29 mouse cellular contexts compared by ENCODE assay signal in genomic region chr12:41118358-41118757, GRCm38 (mm10).
"Had no signal": no experiment of that assay in that cellular context is flagged by ENCODE, and none has a peak within 500 bp of the region (broad histone marks: within the 10 kb centered on the region; RNA-seq: fewer than 3 reads in every experiment).

No protein-coding gene starts in this region.

- H3K9me3 ChIP-seq: heart, embryonic 10.5 days; heart, embryonic 12.5 days; heart, embryonic 13.5 days; heart, embryonic 15.5 days; hindbrain, embryonic 12.5 days; hindbrain, embryonic 13.5 days; hindbrain, embryonic 15.5 days; intestine, embryonic 15.5 days; kidney, embryonic 15.5 days had no signal

- H3K9ac ChIP-seq: heart, embryonic 12.5 days; heart, embryonic 13.5 days; heart, embryonic 15.5 days; hindbrain, embryonic 12.5 days; hindbrain, embryonic 13.5 days; hindbrain, embryonic 14.5 days; hindbrain, embryonic 15.5 days; intestine, embryonic 15.5 days; kidney, embryonic 15.5 days had no signal

- H3K4me3 ChIP-seq: heart, embryonic 10.5 days; heart, embryonic 12.5 days; heart, embryonic 13.5 days; heart, embryonic 15.5 days; hindbrain, embryonic 12.5 days; hindbrain, embryonic 13.5 days; hindbrain, embryonic 15.5 days; intestine, embryonic 15.5 days; kidney, embryonic 15.5 days; layer of hippocampus, adult 2 months; left cerebral cortex, adult 2 months had no signal

- H3K4me1 ChIP-seq: heart, embryonic 12.5 days; hindbrain, embryonic 12.5 days; hindbrain, embryonic 13.5 days; hindbrain, embryonic 15.5 days; intestine, embryonic 15.5 days; kidney, embryonic 15.5 days had no signal

- DNase-seq: heart, postnatal 10 days; heart, postnatal 14 days; heart, postnatal 36 days; kidney, adult 11 months; kidney, adult 18-20 months; kidney, adult 2 months; kidney, adult 8-10 months; kidney, adult 9 months; kidney, postnatal 10 days; kidney, postnatal 14 days; kidney, postnatal 25 days; kidney, postnatal 36 days; kidney, postnatal 4 days; layer of hippocampus, adult 9-11 months; layer of hippocampus, postnatal 36 days had no signal

- H3K36me3 ChIP-seq: heart, embryonic 10.5 days; heart, embryonic 12.5 days; heart, embryonic 13.5 days; heart, embryonic 15.5 days; hindbrain, embryonic 12.5 days; hindbrain, embryonic 13.5 days; hindbrain, embryonic 15.5 days; intestine, embryonic 15.5 days; kidney, embryonic 15.5 days had no signal

- H3K27me3 ChIP-seq: heart, embryonic 12.5 days; heart, embryonic 13.5 days; heart, embryonic 15.5 days; hindbrain, embryonic 12.5 days; hindbrain, embryonic 13.5 days; hindbrain, embryonic 15.5 days; intestine, embryonic 15.5 days; kidney, embryonic 15.5 days had no signal

- H3K27ac ChIP-seq: heart, embryonic 10.5 days; heart, embryonic 13.5 days; heart, embryonic 15.5 days; hindbrain, embryonic 12.5 days; hindbrain, embryonic 13.5 days; hindbrain, embryonic 14.5 days; hindbrain, embryonic 15.5 days; hindbrain, postnatal 0 days; intestine, embryonic 15.5 days; kidney, embryonic 15.5 days; kidney, postnatal 0 days; layer of hippocampus, adult 2 months; left cerebral cortex, adult 2 months had no signal
